Mouse (Mus musculus): Measurements from ENCODE around the gene Klhl31.

Gene Klhl31

DNA sequence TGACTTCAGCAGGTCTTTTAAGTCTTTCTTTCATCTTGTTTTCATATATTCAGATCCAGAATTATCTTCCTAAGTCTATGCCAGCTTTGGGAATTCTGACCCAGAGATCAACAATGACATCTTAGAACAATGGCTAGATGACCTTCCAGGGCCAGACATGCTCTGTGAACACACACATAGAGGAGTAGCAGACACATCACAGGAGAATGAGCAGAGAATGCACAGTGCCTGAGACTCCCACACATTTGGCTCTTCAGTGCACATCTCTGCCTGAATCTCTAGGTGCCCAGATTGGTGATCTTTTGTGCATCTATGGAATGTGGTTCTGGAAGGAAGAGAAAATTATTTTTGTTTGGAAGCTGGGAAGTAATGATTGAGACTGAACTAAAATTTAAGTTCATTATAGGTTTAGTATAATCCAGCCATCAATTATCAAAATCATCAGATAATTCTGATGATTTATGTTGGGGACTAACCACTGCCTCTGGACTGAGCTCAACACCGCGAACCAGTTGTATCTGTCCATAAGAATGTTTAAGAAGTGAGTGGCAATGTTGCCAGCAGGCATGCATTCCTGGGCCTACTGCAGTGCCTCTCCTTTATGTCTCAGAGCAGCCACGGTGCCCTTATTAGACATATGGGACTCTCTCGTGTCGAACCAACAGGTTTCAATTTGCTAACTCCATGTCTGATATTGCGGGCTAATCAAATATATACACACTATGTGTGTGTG lies 12.8 kb upstream of the Klhl31 start:
- DNase-seq (ENCODE audit: low read depth, low spot score) = no peak

DNA sequence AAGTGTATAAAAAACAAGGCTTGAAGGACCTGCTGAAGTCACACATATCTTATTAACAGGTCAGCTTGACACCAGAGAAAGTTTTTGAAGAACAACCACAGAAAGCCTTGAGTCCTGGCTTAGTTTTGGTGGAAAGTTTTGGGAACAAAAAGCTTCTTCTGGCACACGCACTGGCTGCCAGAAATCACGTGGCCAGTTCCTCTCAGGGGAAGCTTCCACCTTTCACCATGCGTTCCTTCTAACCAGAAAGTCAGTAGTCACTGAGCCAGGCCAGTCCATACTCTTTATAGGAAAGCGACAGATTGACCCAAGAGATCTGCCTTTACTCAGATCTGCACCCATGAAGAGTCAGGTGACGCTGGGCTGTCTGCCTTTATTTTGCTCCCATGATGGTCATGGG lies 12.1 kb upstream of the Klhl31 start:
- no peak for DNase-seq (ENCODE audit: low read depth, low spot score)

DNA sequence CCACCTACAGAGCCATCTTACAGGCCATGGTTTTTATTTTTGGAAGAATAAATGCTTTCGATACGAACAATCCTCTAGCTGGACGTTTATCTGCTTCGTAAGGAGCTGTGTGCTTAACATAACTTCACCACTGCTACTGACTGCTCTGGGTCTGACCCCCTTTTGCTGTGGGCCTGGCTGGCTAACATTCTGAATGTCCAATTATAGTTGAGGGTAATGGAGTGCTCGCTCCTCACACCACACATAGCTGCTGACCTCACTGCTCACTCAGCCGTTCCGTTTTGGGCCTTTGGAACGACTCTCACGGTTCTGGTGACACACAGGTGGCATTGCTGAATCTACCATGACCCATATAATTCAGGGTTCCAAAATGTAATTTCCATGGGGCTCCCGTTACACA lies 7.6 kb upstream of the Klhl31 start:
- DNase-seq (ENCODE audit: low read depth, low spot score) = no peak

DNA sequence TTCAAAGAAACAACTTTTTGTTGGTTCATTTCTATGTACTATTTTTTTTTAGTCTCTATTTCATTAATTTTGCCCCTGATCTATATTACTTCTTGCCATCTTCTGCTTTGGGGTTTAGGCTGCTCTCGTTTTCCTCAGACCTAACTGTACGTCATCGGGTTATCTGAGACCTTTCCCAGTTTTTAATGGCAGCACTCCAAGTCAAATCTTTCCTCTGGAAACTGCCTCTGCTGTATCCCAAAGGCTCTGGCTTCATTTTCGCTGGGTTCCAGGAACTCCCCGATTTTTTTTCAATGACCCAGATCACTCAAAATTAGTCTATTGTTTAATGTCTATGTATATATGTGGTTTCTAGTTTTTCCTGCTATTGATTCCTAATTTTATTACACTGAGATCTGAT lies 6.6 kb upstream of the Klhl31 start:
- DNase-seq (ENCODE audit: low read depth, low spot score) = no peak

DNA sequence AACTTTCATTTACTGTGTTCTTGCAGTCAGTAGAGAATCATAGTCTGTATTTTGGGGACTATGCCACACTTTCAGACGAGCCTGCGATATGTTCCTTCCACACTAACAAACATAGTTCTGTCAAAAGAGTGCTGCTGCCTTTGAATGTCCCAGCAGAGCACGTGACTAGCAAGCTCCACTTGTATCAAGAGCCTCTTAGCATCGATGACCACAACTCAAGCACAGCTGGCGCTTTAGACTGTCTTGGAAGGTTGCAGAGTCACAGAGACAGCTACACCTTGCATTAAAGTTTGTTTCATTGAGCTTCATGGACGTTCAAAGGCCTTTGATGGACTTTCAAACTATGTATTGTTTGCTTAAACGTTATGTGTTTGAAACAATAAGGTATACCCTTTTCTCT lies 5.5 kb upstream of the Klhl31 start:
- no peak for DNase-seq (ENCODE audit: low read depth, low spot score)

DNA sequence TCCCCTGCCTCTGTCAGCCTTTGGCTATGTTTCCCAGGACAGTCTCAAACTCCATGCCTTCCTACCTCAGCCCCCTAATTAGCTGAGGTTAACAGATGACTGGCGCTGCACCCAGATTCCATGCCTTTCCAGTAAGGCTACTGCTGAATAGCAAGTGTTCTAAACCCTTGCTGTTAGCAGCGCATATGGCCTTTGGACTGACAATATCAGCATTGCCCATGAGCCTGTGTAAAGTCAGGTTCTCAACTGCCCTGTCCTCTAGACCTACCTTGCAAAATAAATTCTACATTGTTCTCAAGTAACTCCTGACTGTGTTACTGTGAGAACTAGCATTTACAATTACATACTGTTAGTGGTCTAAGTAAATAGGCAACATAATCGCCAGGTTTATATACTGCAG lies 3.9 kb upstream of the Klhl31 start:
- DNase-seq (ENCODE audit: low read depth, low spot score) = no peak

DNA sequence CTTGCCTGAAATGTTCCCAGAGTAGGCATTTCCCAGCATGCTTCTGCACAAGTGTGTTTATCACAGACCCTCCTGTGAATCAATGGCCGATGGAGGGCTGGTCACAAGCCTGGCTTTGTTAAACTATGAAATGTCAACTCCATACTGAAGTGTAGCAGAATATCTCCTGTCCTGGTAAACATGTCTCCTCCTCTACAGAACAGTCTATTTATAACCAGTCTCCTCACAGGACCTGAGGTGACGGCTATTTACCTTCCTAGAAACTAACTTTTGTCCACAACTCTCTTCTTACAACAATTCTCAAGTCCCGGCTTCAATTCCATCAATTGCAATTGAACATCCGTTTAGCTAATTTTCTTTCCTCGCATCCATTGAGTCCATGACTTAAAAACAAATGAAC lies 297 bp upstream of the Klhl31 start:
- no peak for DNase-seq (ENCODE audit: low read depth, low spot score)

DNA sequence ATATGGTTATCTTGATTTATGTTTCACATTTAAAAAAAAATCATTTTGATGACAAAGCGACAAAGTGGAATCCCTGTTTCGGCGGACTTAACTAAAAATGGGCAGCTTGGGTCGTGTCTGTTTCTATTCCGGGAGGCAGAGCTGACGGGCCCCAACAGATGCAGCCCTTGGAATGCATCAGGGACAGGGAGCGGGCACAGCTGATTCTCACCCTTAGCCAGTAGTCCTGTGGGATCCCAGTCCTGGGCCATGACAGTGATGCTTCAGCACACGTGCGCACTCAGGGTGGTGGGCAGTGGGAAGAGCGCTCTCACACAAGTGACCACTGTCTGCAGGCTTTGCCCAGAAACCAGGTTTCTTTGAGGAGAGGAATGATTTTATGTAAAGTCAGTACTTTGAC lies 1.1 kb downstream of the Klhl31 start:
- DNase-seq (ENCODE audit: low read depth, low spot score) = peak; percentile 30

DNA sequence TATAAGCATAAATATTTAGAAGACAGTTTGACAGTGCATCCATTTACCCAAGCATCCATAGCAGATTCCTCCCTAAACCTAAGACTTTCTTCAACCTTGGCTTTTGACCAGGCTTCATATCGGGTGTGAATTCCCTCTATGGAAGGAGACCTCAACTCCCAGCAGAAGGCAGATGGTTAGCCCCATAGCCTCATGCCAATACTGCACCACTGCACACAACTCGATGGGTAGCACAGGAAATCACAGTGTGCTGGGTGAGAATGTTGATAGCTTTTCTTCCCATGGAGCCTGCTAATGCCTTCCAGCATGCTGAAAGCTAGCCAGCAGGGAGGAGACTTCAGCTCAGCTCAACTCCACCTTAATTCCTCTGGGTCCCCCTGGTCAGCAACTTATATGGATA lies 8.9 kb downstream of the Klhl31 start:
- DNase-seq (ENCODE audit: low read depth, low spot score) = no peak

DNA sequence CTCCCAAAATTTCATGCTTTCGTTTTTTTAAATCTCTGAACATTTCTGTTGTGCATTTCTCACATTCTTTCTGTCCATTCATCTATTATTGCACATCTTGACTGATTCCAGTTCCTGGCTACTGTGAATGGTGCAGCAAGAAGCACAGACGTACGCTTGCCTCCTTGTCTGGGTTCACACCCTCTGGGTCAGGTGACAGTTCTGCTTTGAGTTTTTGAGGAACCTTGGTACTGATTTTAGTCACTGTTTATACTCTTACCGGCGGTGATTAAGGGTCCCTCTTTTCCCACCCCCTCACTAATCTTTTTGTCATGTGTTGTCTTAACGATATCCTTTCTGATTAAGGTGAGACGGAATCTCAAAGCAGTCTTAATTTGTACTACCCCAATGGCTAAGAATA lies 15.5 kb downstream of the Klhl31 start:
- DNase-seq (ENCODE audit: low read depth, low spot score) = no peak

DNA sequence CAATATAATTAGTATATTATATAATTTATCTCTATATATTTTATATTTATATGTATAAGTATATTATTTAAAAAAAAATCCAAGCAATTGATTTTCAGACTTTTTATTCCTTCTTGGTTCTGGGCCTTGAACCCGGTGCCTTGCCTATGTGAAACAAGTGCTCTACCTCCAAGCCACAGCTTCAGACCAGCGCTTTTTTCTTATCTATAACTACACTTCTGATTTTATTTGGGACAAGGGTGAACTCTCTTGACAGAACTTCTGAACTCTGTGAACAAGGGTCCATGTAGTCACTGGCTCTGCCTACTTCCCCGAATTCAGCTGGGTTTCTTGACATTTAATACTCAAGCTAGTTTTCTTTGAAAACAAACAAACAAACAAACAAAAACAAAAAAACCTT lies 17.6 kb downstream of the Klhl31 start:
- no peak for DNase-seq (ENCODE audit: low read depth, low spot score)

DNA sequence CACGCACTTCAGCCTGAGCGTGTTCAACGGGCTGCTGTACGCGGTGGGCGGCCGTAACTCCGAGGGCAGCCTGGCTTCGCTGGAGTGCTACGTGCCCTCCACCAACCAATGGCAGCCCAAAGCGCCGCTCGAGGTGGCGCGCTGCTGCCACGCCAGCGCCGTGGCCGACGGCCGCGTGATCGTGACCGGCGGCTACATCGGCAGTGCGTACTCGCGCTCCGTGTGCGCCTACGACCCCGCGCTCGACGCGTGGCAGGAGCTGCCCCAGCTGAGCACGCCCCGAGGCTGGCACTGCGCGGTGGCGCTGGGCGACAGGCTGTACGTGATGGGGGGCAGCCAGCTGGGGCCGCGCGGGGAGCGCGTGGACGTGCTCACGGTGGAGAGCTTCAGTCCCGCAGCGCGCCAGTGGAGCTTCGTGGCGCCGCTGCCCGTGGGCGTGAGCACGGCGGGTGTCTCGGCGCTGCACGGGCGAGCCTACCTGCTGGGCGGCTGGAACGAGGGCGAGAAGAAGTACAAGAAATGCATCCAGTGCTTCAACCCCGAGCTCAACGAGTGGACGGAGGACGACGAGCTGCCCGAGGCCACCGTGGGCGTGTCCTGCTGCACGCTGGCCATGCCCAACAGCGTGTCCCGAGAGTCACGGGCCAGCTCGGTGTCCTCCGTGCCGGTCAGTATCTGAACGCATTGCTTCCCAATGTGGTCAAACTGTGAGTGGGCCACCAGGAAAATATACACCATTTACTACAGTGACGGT lies 19.1 kb downstream of the Klhl31 start:
- peak; percentile 49 for DNase-seq (ENCODE audit: low read depth, low spot score)

DNA sequence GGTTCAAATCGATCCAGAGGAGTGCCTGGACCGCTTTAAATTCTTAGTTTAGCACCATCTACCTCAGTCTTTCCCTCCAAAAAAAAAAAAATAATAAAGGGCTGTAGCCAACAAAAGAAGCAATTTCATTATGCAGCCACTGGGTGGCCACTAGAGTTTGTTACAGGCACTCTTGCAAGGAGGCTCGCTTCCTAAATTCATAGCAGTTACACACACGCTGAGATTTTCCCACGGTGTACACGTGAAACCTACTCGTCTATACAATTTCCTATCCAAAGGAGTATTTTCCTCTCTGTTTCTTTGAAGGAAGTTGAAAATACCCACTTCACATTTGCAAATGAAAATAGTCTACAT lies 19.6 kb downstream of the Klhl31 start:
- peak; percentile 81 for DNase-seq (ENCODE audit: low read depth, low spot score)

DNA sequence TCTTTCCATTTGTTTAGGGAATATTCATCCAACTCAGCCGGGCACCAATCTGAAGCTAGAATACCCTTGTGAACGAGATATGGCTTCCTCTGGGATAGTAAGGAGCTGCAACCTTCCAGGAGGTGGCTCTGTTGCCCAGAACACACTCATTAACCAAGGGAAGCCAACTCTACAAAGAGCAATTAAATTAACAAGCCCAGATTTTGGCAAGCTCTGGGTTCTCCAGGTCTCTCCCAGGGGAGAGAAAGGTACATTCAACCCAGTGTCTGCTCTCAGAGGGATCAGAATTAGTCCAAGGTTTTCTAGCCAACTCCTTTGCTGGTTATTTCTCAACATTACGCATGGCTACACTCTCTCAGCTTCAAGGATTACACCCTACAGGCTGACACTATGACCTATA lies 26.6 kb downstream of the Klhl31 start:
- no peak for DNase-seq (ENCODE audit: low read depth, low spot score)

DNA sequence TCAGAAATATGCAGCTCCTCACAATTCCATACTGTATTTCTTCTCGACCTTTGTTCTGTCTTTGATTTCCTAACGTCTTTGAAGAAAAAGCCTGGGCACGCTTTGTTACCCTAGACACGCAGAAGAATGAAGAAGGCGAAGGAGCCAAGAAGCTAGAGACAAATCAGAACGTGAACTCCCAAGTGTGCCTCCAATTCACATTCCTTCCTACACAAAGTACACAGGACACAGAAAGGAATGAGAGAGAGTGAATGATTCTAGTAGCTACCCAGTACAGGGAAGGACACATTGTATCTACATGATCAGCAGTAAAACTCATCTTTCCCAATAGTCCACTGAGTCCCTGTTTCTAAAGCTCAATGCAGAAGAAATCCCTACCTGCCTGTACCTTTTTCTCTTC lies 33.8 kb downstream of the Klhl31 start:
- no peak for DNase-seq (ENCODE audit: low read depth, low spot score)

DNA sequence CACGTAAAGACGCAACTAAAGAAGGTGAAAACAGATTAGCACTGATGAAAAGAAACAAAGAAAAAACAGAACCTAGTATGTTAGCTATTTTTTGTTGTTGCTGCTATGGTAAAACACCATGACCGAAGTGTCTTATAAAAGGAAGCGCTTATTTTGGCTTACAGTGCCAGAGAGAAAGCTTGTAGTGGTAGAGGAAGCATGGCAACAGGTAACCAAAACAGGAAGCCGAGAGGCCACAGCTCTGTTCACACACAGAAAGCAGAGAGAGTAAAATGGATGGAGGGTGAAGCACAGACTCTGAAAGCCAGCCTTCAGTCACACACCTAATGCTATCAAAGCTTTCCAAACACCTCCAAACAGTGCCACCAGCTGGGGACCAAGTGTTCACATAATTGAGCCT lies 34.7 kb downstream of the Klhl31 start:
- no peak for DNase-seq (ENCODE audit: low read depth, low spot score)

DNA sequence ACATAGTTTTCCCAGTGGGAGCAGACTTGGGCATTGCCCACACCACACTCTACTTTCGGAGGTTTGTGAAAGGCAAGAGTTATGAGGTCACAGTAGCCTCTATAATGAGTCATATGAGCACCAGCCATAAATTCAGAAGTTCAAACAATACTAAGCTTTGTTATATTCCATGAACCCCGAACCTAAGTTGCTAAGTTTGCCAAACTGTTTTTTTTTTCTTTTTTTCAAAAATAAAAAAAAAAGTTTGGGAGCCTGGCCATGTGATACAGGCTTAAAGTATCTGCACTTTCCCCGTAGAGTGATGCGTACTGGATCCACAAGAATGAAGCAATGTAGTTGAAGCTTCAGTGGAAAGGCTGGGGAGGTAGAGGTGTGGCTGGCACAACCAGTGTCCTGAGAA lies 36.9 kb downstream of the Klhl31 start:
- DNase-seq (ENCODE audit: low read depth, low spot score) = no peak

DNA sequence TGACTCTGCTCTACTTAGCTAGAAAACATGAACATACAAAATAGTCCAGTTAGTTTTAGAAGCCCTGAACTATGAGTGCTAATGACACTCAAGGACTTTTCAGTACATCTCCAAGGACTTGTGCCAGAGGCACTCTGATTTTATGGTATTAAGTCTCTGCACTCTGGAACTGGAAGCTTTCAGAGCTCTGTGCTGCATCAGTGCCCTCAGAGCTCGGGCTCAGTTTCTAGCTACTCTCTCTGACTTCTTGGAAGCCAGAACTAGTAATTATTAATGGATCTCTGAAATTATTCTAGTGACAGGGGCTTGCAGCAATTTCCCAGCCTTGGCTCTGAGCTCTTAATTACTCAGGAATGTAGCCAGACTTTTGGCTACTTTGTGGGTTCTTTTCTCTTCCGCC lies 37.7 kb downstream of the Klhl31 start:
- DNase-seq (ENCODE audit: low read depth, low spot score) = no peak

DNA sequence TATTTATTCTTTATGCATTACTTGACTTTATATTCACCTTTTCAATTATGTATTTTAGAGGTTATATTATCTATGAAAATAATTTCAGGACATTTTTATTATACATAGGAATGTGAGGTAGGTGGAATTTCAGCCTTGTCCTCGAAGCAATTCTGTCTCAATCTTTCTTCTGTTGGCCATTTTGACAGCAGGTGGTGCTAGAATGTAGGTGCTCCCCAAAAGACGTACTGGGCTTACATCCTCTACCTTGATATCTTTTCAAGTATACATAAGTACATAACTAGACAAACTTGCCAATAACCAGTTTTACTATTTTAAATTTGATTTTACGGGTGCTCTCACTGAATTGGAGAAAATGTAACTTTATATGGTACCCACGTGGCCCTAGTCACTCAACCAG lies 48.6 kb downstream of the Klhl31 start:
- no peak for DNase-seq (ENCODE audit: low read depth, low spot score)

DNA sequence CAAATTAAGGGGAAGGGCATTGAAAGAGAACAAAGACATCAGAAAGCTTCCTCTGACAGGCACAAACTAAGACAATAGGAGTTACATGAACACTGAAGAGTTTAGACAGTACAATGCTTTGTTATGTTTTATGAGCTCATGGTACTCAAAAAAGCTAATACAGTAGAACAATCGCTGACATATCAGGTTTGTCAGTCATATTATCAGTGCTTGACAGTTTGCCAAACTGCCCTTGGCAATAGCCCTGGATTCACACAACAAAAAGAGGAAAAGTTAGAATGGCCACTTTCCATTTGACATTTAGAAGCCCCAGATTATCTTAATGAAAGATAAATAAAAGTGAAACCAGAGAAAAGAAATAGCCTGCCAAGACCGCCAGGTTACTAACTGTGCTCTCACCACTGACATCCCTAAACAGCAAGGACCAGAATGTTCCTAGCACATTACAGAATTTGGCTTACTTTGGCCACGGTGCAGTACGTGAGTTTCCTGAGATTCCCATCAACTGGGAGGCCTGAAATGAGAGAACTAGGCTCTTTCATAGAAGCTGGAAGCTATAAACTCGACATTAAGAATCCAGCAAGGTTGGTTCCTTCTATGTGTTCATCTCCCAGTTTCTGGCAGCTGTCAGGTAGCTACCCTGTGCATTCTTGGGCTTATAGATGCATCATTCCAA lies 49.7 kb downstream of the Klhl31 start:
- no peak for DNase-seq (ENCODE audit: low read depth, low spot score)

DNA sequence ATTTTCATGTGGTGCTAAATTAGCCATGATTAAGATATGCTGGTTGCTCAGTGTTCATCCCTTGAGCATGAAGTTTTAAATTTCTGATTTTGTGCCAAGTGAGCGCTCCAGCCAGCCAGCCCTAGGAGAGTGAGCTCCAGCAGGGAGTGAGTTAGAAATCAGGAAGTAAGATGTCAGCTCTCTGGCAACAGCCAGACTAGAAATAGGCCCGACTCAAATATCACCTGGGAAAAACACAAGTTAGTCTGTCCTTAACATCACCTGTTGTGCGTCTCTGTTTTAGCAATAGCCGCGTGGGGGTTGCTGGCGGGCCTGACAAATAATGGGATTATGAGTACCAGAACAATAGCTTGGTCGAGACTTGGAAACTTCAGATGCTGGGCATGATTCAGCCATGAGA lies 56.4 kb downstream of the Klhl31 start:
- DNase-seq (ENCODE audit: low read depth, low spot score) = no peak

DNA sequence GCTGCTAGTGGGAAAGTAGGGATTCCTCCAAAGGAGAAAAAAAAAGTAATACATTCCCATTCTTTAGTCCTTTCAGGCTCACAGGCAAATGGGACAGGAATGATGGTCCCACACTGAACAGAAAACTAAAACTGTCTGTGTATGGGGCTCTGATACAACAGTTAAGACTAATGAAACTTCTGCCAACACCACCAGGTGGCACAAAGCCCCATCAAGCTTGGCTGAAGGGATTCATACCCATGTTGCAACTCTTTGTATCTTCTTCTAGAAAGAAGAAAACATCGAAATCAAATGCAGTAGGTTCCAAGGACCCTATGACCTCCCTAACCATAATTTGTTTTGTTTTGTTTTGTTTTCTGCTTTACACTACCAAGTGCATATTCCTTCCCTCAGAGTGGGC lies 57.1 kb downstream of the Klhl31 start:
- DNase-seq (ENCODE audit: low read depth, low spot score) = no peak

DNA sequence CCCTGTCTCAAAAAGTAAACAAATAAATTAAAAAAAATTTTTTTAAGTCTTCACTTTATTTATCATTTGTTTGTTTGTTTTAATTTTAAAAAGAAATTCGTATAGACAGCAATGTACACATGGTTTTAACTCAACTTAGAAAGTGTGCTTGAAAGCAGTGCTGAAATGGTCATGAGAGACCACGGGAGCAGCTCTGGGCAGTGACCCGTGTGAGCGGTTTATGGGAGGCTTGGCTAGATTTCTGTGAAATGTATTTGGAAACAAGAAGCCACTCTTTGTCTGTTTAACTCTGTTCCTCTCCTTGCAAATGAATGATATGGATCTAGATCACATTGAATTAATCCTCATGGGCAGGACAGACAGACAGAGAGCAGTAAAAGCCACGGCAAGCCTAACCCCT lies 59.3 kb downstream of the Klhl31 start:
- no peak for DNase-seq (ENCODE audit: low read depth, low spot score)
